ENCODE assay signal across 24 mouse cellular contexts in the genomic region with DNA sequence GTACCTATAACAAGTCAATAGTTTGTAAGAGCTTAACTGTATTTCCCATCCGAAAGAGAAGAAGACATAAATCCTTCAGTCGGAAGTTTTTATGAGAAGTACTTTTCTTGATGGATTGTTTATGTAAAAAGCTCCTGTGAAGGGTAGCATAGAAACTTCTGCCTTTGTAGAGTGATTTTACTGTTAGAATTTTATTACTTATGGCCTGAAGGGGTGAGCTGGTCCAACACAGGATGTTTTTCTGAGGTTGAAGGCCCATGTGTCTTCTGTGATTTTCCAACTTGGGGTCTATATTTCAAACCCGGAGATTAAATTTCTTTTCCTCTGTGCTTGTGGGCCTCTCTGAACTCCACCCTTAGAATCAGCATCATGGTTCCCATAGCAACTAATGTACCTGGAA. TPM values are rescaled to one million over a fixed set of nuclear protein-coding genes. Genes with fewer than 3 reads are reported as not detected.
"Had no signal": no experiment of that assay in that cellular context is flagged by ENCODE, and none has a peak within 500 bp of the region (broad histone marks: within the 10 kb centered on the region; RNA-seq: fewer than 3 reads in every experiment).

No protein-coding gene starts in this region.

- H3K36me3 ChIP-seq: neural tube, embryonic 13.5 days; neural tube, embryonic 15.5 days; stomach, embryonic 15.5 days had no signal

- H3K4me2 ChIP-seq: neural tube, embryonic 13.5 days; neural tube, embryonic 15.5 days; stomach, embryonic 15.5 days had no signal

- H3K9ac ChIP-seq: neural tube, embryonic 13.5 days; neural tube, embryonic 15.5 days; stomach, embryonic 15.5 days had no signal

- H3K9me3 ChIP-seq: neural tube, embryonic 13.5 days; neural tube, embryonic 15.5 days; stomach, embryonic 15.5 days had no signal

- H3K4me1 ChIP-seq: neural tube, embryonic 13.5 days; stomach, embryonic 15.5 days had no signal

- H3K27ac ChIP-seq: neural tube, embryonic 13.5 days; neural tube, embryonic 15.5 days; stomach, embryonic 15.5 days; stomach, postnatal 0 days had no signal

- H3K4me3 ChIP-seq: neural tube, embryonic 13.5 days; neural tube, embryonic 15.5 days; stomach, embryonic 15.5 days had no signal

- DNase-seq: retina, postnatal 1 day; right cerebral cortex, adult 18-20 months; right cerebral cortex, postnatal 14 days; right cerebral cortex, postnatal 25 days; right cerebral cortex, postnatal 4 days; spleen, adult 18-20 months; thymus, adult 18-20 months; thymus, adult 2 months; thymus, postnatal 14 days; thymus, postnatal 25 days; thymus, postnatal 36 days; thymus, postnatal 4 days had no signal

- H3K27me3 ChIP-seq: neural tube, embryonic 13.5 days; neural tube, embryonic 15.5 days; stomach, embryonic 15.5 days had no signal

RNA-seq across cellular contexts. Expression of gene Gm11042, which starts 26.5 kb away (rescaled TPM):
- polyA plus RNA-seq: neural tube, embryonic 13.5 days; neural tube, embryonic 14.5 days; neural tube, embryonic 15.5 days; small intestine, adult 2 months; spleen, adult 2 months; stomach, embryonic 14.5 days; stomach, embryonic 15.5 days; stomach, embryonic 16.5 days; stomach, postnatal 0 days; testis, adult 2 months; thymus, adult 2 months; thymus, postnatal 0 days; urinary bladder, adult 2 months had no signal
